Mouse (Mus musculus) lung, postnatal 0 days (tissue): ENCODE data around the gene Uncx.

ENCODE experiments used
- CTCF ChIP-seq: IDR thresholded peaks from 2 replicates; pipeline ENCODE4 v1.5.1; 2016; ENCODE audit warnings: antibody characterized with exemption, mild to moderate bottlenecking
- EP300 ChIP-seq: IDR thresholded peaks from 2 replicates; pipeline ENCODE4 v1.6.1; 2016; ENCODE audit warnings: antibody characterized with exemption, mild to moderate bottlenecking, control low read depth

- TF ChIP-seq EP300, result no peak
- TF ChIP-seq CTCF, result no peak
These were observed 24.8 kb downstream of the Uncx start for GRCm38 (mm10) chr5:139568079-139568478.
